Mouse (Mus musculus): ENCODE results near the gene Ano2.

DNA sequence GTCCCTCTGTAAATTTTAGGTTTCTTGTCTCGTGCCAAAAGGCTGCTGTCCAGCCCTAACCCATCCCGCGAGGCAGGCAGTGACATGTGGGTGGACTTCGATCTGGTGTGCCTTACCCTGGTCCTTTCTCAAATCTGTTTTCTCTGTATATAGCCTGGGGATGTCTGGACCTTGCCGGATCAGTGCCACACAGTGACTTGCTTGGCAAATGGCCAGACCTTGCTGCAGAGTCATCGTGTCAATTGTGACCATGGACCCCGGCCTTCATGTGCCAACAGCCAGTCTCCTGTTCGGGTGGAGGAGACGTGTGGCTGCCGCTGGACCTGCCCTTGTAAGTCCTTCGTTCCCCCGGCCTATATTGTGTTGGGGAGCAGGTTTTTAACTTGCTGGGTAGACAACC is 41.3 kb upstream of the Ano2 start:
- TF ChIP-seq CTCF (IDR thresholded peaks at IDR 0.05; ENCODE audit: borderline replicate concordance, control insufficient read depth, extremely low read depth, insufficient read depth, low read length, poor library complexity) (no peak), POLR2A (IDR thresholded peaks at IDR 0.05; ENCODE audit: control insufficient read depth, extremely low read depth, insufficient read depth, low read length, poor library complexity) (no peak)

All from thymus, adult 2 months (tissue).